Mouse (Mus musculus) T-cell, adult 2 months (primary cell): ENCODE measurements around the gene Krt2.

Source experiments
- DNase-seq: peaks from one replicate; pipeline ENCODE4 v3.0.0; 2022; ENCODE audit warnings: low spot score

Gene Krt2

GRCm38 (mm10) chr15:101817875-101818274 lies at the start of gene Krt2:
Gene Krt2, minus strand, starts transcription at chr15:101818169.
- DNase-seq: no peak

- DNase-seq: no peak
These were observed 48.8 kb upstream of the Krt2 start for GRCm38 (mm10) chr15:101866754-101867153.

DNA sequence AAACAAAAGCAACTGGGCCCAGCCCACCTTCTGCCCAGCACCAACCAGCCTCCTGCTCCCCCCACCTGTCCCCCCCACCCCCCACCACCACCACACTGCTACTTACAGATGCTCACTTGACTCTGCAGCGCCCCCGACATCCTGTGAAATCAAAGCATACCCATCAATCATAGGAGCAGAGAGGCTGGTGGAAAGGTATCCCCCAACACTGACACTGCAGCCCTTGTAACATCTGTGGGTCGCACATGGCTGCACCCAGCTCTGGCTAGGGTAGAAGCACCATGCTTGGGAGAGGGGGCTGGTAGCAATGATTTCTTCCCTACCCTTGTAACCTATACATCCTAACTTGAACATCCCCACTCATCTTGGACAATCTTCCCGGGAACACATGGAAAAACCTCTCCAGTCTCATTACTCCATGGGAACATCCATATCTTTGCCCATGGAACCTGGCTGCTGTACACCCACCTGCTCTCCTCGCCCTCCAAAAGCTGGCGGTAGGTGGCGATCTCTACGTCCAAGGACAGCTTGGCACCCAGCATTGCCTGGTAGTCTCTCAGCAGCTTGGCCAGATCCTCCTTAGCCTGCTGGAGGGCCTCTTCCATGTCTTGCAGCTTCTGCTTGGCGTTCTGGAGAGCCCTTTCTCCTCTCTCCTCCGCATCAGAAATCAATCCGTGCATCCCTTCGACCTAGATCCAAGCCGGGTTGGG lies 42.6 kb upstream of the Krt2 start:
- no peak for DNase-seq

DNA sequence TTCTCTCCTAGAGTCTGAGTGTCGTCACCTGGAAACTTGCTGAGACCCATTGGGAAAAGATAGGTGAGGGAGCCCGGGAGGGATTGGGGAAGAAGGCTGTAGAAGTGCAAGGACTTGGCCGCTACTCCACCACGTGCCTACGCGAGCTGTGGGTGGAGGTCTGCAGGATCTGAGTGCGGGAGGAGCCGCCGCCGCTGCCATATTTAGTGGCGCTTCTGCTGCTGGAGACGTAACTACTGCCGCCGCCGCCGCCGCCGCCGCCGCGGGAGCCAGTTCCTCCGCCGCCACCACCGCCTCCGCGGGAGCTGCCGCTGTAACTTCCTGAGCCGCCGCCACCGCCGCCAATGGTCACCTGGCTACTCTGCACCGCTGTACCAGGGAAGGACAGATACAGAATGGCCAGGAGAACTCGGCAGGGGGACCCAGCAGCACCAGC lies 41.8 kb upstream of the Krt2 start:
- DNase-seq: peak; percentile 20

- DNase-seq: no peak
These were observed 40.9 kb upstream of the Krt2 start for GRCm38 (mm10) chr15:101858673-101859425.

DNA sequence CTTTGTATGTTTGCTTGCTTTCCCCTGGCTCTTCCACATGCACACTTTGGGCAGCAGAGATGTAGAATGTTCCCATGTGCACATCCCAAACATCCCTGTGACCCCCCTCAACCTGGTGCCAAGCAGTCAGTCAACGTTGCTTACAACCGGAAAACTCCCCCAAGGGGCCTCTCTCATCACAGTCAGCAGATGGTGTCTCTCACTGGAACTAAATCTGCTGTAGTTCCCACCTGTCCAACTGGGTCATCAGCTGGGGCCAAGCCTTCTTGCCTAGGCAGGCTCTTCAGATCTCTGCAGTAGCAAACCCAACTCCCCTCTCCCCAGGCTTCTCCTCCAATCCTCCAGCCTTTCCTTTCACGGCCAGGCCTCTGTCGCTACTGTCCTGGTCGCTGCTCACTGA lies 38.7 kb upstream of the Krt2 start:
- DNase-seq: no peak

DNA sequence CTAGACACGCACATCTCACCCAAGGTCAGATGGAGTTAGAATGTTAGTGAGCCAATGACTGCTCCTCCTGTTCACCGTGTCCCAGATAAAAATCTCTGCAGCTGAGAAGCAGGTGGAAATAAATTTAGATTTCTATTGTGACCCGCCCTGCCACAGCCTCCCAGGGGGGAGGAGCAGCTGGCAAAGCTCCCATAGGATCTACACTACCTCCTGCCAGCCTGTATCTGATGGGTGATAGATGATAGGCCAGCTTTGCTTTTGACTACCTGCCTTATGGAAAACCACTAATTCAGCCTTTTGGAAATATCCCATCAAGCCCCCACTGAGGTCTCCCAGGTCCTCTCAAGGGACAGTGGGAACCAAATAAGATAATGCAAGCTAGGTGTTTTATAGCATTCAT lies 37.8 kb upstream of the Krt2 start:
- no peak for DNase-seq

GRCm38 (mm10) chr15:101854294-101854693 lies 36.3 kb upstream of the Krt2 start:
- DNase-seq: no peak

GRCm38 (mm10) chr15:101852571-101852970 lies 34.6 kb upstream of the Krt2 start:
- DNase-seq: no peak

GRCm38 (mm10) chr15:101850694-101851093 lies 32.7 kb upstream of the Krt2 start, which contains the start of gene Krt1:
Gene Krt1, minus strand, starts transcription at chr15:101850794.
- no peak for DNase-seq

DNA sequence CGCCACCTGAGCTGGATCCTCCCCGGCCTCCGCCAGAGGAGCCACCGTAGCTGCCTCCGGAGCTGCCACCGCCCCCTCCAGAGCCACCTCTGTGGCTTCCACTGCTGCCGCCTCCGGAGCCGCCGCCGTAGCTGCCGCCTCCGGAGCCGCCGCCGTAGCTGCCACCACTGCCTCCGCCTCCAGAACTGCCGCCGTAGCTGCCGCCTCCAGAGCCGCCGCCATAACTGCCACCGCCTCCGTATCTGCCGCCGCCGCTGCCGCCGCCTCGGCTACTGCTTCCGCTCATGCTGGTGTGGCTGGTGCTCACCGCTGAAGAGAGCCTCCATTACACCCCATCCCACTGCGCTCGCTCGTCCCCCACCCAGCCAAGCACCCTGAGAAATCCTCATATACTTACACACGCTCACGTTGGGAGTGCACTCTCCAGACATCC lies 28.0 kb upstream of the Krt2 start:
- DNase-seq: peak; percentile 57

GRCm38 (mm10) chr15:101843192-101843591 lies 25.2 kb upstream of the Krt2 start:
- no peak for DNase-seq

DNA sequence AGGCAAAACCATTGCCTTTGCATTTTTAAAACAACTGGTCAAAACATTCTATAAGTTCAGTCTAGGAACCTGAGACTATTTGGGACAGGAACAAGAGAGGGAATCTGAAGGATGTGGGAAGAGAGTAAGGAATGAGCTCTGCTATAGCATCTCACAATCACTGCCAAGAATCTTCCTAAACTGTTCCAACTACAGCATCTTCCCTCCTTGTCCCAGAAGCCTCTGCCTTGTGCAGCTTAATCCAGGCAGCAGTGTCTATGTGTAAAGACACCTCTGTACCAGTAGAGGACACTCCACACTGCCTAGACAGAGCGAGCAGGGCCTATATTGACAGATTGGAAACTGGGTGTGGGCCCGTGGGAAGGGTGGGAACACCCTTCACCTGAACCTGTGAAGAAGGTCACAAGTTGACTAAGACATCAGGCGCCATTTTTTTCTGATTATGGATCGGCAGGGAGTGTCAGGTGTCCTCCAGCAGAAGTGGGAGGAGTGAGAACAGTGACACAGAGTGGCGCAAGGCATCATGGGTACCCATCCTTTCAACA lies 16.9 kb upstream of the Krt2 start:
- no peak for DNase-seq

GRCm38 (mm10) chr15:101833131-101833530 lies 15.2 kb upstream of the Krt2 start:
- no peak for DNase-seq

DNA sequence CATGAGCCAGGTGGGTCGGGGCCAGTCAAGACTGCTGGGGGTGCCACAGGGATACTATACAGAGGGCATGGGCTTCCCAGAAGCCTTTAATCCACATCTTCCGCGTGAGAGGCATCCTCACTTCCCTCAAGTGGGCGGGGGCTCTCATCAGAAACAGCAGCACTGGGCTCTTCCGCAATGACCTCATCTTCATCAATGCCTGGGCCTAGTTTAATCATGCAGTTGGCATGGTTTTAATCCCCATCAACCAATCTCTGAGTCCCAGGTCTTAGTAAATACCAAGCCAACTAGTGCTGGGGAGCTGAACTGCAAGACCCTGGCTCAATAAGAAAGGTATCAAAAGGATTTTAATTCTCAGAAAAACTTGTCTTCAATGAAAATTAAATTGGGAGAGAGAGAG lies 11.5 kb upstream of the Krt2 start:
- no peak for DNase-seq

DNA sequence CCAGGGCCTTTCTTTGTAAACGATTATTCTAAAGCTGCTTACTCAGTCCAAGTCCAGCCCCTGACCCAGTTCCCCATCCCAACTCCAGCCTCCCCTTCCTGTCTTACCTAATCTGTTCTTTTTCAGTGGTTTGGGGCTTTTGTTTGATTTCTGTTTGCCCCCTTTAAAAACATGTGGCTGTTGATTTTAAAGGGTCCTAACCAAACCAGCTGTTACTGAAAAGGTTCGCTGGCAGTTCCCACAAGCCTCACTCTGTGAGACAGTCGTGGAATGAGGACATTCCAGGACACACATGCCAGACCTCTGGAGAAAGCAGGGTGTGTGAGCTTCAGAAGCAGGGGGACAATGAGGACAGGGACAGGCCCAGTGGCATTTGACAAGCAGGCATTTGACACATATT lies 3.8 kb upstream of the Krt2 start:
- DNase-seq: no peak

GRCm38 (mm10) chr15:101803052-101803822 lies 14.7 kb downstream of the Krt2 start:
- DNase-seq: no peak

DNA sequence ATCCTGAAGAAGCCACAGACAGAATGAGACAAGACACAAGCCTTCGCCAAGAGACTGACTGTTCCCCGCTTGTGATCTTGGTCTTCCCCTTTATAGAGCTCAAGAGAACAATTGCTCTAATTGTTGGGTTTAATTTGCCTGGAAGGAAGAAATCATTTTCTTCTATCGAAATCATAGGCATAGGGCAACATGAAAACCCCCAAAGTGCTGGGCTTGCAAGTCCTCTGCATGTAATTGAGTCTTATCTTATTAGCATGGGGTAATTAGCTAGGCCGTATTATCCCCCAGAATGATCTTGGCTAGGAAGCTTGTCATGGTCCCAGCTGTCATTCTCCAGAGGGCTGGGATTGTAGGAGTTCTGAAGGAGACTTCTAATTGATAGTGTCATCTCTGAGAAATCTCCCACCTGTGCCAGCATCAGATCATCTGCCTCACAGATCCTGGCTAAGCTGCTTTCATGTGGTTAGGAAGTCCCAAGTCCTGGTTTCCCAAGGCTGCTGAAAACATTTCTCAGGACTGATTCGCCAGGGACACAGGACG lies 15.6 kb downstream of the Krt2 start, which contains the start of gene Krt73:
Gene Krt73, minus strand, starts transcription at position 51 of the 540 bp plus-strand sequence.
- no peak for DNase-seq

GRCm38 (mm10) chr15:101790867-101791266 lies 27.1 kb downstream of the Krt2 start:
- no peak for DNase-seq

- DNase-seq: no peak
These were observed 31.6 kb downstream of the Krt2 start, which contains the start of gene Krt72 for GRCm38 (mm10) chr15:101786360-101786759. Gene Krt72, minus strand, starts transcription at chr15:101786460.

DNA sequence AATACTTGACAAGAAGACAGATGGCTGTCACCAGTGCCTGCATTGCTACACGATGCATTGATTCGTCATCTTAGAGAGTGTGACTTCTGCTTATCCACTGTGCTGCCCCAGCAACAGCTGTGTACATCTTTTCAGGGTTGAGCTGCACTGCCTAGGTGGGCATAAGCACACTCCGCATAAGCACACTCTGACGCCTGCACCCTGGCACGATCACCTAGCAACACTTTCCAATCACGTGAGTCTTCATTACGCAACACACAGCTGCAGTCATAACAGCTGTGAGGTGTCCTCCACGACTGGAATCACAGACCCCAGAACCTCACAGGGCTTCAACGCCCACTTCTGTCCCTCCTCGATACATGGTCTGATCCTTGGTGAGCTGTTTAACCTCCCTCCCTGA lies 44.5 kb downstream of the Krt2 start:
- no peak for DNase-seq

DNA sequence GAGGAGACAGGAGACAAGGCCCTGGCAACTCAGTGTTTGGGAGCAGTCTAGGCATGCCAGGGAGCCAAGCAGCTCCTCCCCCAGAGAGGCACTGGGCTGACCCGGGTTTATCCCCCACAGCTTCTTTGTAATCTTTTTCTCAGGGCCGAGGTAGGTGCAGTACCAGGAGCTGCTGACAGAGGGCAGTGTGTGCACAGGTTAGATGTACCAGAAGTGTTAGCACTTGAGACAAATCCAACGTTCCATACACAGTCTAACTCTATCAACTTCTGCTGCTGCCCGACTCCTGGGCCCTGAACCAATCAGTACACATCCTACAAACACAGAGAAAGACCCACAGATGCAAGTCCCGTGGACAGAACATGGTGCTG lies 45.3 kb downstream of the Krt2 start:
- peak; percentile 50 for DNase-seq
